Mouse (Mus musculus) heart, postnatal 10 days (tissue): ENCODE data around the gene Nell2. TPM values are rescaled to one million over a fixed set of nuclear protein-coding genes. Genes with fewer than 3 reads are reported as not detected.
"Not testable (repeated sequence)": the region's sequence is repeated elsewhere in the genome, so short reads cannot be mapped to it uniquely, and the experiment has no call there.

Source experiments
- DNase-seq, 2 experiments: peaks; one replicate each; pipeline ENCODE4 v3.0.0; 2021
- intact Hi-C: fragments of 180-260 bp; cut with DNase I; formaldehyde crosslinking; loops from one replicate; pipeline ENCODE4 v1.15.1; 2025
- total RNA-seq, 2 experiments: library from RNA; stranded (reverse); gene quantifications; 2 replicates each; pipeline ENCODE4 v1.2.3; 2021

Gene Nell2
- total RNA-seq, 2 experiments from 2014 or later, result 0.26 TPM; not detected in 1

DNA sequence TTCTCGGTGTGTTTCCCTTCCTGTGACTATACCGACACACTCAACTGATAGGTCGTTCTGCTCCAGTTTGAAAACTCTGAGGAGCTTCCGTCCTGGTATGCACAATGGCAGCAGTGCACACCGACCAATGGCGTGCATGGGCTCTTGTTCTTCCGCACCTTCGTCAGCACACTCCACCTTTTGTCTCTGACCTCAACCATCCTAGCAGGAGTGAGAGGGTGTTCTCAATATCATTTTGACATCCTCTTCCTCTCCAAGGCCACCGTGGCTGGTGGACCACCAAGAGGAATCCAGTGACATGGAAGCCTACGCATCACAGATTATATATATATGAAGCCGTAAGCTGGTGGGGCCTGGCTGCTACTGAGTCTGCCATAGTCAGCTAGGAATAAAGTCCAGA, 282.8 kb downstream of the Nell2 start:
- DNase-seq, result no peak
- intact Hi-C loops, result no loop called here

DNA sequence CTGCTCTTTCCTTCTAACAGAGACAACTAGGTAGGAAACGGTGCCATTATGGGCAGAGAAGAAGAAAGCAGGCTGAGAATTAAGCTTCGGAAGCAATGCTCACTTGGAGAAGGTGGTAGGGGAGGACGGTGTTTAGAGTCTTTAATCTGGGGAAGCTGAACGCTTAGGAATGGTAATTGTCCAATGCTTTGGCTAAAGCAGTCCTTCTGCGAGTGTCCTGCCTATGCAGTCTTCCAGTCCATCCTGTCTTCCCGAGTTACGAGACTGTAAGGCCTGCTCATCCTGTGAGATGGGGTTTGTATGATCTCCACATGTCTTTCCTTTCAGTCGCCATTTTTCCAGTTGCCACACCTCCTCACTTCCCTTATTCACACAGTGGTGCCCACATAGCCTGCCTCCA, 284.5 kb downstream of the Nell2 start:
- no peak for DNase-seq
- intact Hi-C loops, result no loop called here

DNA sequence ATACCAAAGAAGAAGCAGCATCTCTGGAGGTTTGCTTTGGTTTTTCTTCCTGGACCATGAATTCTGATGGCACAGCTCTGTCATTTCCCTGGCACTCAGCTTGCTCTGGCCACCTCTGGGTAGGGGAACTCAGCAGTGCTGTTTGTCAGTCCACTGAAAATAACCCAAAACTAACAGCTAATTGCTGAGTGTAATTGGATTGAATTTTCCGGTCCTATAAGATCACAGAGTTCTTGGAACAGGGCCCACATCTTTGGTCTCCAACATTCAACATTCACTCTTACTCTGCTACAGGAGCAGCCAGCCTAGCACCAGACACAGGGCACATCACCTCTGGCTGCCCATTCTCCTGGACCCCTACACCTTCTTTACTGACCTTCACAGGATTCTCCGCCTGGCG, 287.2 kb downstream of the Nell2 start:
- intact Hi-C loops, result no loop called here
- no peak for DNase-seq

DNA sequence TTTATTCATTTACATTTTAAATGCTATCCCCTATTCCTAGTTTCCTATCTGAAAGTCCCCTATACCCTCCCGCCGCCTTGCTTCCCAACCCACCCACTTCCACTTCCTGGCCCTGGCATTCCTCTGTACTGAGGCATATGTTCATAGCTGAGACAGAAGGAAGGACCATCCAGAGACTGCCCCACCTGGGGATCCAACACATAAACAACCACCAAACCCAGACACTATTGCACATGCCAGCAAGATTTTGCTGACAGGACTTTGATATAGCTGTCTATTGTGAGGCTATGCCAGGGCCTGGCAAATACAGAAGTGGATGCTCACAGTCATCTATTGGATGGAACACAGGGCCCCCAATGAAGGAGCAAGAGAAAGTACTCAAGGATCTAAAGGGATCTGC, 291.3 kb downstream of the Nell2 start:
- intact Hi-C loops, DNase-seq: not testable (repeated sequence)

DNA sequence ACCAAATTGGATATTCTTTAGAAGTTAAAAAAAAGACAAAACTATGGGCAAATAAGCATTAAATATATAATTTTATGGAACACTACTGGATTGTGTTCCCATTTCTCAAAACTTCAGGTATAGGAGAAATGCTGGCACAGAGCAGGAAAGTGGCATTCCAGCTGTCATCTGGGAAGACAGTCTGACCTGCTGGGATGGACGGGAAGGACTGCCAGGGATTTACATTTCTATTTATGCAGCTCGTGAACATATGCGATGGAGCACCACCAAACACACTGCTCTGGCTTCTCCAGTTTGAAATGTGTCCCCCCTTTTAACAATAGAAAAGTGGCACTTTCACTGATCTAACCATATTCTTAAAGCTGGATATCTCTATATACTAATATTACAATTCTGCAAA, 291.9 kb downstream of the Nell2 start:
- intact Hi-C loops, result no loop called here
- DNase-seq, result no peak

DNA sequence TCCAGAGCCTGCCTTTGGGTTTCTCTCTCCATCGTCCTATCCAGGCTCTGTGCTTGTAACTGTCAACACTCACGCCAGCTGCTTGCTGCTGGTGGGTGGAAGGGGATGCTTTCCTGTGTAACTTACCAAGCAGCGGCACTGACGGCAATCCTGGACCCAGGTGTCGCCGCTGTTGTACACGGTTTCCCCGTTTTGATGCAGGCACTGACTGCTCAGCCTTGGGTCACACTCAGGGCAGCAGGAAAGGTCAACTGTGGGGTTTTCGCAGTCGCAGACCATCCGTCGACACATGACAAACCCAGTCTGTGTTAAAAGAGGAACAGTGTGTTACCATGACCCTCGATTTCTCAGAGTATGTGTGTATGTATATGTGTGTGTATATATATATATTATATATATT, 297.2 kb downstream of the Nell2 start:
- no peak for DNase-seq
- intact Hi-C loops, result no loop called here

DNA sequence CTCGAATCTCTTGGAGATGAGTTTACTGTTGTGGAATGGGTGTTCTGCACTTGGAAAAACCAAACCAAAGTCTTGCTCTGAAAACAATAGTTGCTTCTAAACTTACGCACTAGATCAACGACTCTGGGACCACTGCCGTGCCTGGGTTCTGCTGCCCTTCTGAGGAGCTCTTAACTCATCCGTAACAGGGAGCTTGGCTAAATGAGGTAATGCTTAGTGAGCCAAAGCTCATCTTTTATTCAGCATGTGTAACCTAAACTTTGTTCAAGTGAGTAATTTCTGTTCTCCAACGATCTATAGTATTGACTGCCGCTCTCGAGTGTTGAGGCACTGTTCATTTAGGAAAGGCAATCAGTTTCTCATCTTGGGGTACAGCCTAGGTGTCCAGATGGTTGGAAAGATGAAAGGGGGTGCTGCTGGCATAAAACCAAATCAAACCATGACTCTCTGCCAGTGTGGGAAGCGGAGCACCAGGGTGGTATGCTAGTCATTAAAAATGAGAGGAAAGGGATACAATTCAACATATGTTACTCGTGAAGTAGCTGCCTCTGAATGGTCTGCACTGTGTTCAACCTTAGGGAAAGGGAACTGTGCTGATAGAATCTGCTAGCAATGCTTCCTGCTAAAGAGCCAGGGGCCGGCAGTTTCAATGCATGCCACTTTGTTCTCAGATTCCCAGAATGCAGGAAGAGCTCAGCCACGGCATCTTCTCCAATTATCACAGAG, 311.6 kb downstream of the Nell2 start:
- DNase-seq, result no peak
- intact Hi-C loops, result no loop called here

DNA sequence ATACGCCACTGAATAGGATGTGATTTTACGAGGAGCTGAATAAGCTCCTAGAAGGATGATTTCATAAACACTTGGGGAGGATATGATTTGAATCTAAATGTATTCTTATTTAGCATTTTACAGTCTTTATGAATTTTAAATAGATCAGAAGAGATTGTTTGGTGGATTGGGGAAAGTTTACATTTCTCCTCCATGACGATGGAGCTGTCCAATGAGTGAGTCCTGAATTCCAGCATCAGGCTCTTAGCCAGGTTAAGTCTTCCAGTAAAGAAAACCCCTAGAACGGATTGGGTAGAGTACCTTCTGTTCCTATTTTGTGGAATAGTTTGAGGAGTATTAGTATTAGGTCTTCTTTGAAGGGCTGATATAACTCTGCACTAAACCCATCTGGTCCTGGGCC, 317.8 kb downstream of the Nell2 start:
- DNase-seq, result no peak
- intact Hi-C loops, result no loop called here

DNA sequence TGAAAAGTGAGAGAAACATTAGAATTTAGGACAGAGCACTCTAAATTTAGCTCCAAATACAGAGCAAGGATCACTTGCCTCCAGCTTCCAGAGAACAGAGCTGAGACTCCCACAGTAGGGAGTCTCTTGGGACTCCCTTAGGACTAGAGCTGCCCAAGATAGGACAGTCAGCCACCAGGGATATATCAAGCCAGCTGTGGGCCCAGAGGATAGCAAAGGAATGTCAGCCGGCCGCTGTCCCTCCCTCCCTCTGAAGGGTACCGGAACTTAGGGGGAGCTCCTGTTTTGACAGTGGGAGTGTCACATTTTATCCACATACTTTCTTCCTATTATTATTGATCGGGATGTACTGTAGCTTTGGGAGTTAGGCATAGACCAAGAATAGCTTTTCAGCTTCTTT, 319.2 kb downstream of the Nell2 start:
- intact Hi-C loops, result no loop called here
- peak; percentile 5 to 6 for DNase-seq

DNA sequence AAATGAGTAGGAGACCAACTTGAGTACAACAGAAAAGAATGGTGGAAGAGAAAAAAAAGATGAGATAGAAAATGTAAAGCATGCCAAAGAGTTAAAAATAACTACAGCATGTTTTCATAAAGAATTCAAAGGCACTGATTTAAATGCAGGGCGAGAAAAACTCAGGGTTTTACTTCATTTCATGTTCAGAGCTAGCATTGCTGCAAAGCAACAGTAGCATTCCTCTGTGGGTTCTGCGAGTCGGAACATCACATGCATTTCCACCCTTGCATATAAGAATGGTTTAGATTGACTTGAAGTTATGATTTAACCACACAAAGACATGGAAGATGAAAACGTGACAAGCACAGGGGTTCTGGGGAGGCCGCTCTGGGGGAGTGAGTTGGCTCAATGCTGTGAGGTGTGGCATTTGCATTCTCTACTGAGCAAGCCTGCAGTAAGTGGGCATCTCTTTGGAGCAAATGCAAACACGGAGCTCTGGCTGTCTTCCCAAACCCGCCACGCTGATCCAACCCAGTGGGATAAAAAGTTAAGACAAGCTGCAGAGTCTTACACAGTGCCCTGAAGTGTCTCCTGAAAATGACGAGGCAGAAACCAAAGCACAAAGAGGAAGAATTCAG, 334.6 kb downstream of the Nell2 start:
- intact Hi-C loops, result no loop called here
- no peak for DNase-seq

DNA sequence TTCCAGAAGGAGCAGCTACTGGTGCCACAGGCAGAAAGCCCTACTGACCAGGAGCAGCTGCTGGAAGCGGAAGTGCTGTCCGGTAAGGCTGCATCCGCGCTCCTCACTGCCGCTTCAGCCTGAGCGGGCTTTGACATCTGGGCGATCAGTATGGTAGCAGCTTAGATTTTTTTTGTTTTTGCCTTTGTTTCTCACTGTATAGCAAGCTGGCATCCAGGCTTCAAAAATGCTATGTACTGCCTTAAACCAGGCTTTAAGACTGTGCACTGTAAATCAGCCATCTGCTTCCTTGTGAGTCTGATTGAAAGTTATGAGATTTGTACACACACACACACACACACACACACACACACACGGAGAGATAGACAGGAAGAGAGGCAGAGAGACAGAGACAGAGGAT, 335.4 kb downstream of the Nell2 start:
- DNase-seq, result peak in 1 of 2 experiments; percentile 2
- intact Hi-C loops, result no loop called here

DNA sequence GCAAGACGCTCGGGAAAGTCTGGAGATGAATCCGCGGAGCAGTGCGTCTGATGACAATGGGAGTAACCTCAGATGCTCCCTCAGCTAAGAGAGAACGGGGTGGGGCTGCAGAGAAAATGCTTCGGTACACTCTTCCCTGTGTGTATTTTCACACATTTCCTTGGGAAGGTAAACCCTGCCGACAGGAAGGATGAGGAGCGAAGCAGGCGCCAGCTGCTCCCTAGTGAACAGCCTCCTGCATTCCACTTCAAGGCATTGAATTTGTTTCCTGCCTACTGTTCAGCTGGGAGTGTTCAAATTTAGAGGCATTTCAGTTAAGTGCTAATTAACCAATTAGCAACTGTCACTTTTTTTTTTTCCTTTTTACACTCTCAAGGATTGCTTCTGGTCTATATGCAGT, 342.1 kb downstream of the Nell2 start:
- intact Hi-C loops, result no loop called here
- DNase-seq, result no peak

DNA sequence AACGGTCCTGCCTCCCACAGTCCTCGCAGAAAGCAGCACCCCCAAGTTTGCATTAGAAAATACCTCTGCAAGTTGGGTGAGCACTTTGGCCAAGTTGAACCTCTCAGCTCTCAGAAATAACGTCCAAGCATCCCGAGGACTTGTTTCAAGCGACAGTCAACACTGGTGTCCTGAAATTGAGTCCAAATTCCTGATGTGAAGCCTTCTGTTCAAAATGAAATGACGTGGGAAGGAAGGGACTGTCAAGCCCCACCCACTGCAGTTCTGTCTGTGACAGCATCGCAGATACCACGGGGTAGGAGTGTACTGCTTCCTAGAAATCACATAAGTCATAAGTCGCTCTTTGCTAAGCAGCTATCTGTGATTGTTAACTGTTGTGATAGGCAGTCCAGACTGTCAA, 342.9 kb downstream of the Nell2 start:
- DNase-seq, result no peak
- intact Hi-C loops, result no loop called here

DNA sequence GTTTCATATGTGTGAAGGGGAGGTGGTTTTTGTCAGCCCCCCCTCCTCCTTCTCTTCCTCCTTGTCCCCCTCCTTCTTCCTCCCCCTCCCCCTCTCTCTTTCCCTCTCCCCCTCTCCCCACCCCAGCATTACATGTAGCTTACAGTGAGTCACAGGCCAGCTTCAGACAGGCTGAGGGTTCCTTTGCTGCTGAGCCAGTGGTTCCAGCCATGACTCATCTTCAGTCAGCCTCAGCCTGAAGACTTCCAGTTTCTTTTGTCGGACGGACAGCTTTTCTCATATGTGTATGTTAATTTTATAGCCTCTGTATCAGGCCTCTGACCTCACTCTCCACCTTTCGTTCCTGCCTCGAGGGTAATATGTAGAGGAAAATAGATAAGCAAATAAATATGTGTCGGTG, 344.9 kb downstream of the Nell2 start:
- intact Hi-C loops, result no loop called here
- no peak for DNase-seq

DNA sequence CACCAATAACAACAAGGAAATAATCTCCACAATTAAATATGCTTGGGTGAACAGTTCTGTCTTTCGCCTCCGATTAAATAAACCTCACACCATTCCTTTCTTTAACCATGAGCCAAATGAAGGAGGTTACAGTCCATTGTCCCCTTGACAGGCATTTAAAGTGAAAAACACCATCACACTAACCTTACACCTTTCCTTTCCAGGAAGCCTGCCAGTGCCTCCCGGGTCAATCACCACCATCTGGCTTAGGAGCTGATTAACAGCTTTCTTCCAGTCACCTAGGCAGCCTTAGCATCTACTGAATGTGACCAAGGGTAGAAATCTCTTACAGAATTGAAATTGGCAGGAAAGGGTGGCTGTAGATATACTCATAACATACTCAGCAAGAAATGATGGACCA, 371.5 kb downstream of the Nell2 start:
- intact Hi-C loops, result no loop called here
- no peak for DNase-seq

DNA sequence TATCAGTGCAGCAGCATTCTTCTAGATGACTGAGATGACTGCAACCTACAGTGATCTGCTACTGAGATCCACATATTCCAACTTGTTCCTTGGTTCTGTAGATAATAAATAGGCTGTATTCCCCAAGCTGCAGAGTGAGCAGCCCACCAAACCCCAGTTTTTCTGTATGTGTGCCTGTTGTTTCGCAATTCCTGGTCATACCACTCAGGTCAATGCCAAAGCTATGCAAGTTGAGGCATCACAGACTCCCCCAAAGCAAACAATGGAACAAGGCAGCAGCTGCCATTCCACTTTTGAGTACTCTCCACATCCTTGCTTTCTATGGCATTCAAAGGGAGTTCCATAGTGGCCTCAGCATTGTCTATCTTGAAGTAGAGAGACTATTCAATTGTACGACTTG, 383.2 kb downstream of the Nell2 start:
- no peak for DNase-seq
- intact Hi-C loops, result no loop called here

DNA sequence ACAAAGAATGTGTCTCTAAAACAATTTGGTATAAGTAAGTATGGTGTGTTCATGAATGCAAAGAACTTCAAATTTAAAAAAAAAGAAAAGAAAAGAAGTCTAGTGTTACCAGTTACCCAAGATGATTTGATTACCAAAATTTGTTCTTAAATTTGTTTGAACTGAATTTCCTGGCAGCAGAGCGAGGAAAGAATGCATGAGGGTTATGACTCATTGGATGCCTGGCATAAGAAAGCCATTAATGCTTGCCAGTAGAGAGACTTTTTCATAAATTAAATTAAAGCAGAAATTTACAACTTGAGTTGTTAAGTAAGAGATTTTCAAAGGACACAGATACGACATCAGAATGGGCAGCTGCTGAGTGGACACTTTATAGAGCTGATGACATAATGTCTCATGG, 384.2 kb downstream of the Nell2 start:
- intact Hi-C loops, result no loop called here
- no peak for DNase-seq

DNA sequence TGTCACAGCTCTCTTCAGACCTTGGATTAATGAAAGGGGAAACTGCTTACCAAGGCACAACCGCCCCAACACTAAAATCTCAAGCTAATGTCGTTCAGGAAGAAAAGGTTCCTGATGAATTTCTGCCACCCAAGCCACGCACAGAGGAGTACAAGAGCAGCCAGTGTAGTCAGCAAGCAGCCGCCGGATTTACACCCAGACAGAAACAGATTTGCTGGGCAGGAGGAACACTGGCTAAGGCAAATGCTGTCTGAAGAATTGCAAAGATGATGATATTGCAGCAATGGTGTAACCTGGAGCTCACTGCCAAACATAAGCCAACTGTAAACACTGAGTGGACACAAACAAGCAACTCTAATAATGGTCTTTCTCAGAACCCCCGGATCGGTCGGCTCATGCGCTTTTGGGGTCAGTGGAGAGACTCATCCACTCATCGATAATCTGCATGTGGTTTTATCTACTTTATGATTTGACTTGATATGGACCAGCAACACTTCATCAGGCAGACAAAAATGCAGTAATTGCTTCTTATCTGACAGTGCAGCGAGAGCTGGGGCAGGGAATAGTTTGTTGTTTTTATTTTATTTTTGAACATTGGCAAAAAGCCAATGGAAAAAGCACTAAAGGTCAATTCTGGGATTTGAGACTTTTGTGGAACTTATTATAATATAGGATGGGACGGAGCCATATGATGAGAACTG, 389.5 kb downstream of the Nell2 start:
- DNase-seq, result no peak
- intact Hi-C loops, result no loop called here

DNA sequence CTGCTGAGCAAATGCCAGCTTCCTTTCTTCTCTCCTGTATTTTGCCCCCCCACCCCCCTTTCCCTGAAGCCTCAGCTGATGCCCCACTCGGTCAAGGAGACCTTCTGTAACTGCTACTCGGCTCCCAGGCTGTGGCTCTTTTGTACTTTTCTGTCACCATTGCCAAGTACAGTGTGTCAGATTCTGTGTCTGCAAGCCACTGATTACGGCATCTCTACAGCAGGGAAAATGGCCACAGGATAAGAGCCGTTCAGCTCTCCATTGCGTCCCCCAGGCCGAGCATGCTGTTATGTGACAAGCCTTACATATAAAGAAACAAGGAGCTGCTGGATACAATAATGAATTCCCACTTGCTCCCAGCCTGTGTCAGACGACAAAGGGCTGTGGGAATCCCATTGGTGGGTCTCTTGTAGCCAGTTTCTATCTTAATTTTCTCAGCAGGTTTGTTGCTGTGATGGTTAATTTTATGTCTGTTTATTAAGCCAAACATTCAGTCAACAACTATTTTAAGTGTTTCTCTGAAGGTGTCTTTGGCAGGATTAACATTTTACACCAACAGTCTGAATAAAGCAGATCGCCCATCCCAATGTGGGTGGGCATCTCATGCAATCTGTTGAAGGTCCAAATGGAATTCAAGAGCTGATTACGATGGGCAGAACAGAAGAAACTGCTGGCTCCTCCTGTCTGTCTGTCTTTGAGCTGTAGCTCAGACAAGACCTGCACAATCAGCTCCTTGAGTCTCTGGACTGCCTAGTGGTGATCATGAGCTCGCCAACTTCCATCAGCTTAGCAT, 391.1 kb downstream of the Nell2 start:
- DNase-seq, result no peak
- intact Hi-C loops, result no loop called here

DNA sequence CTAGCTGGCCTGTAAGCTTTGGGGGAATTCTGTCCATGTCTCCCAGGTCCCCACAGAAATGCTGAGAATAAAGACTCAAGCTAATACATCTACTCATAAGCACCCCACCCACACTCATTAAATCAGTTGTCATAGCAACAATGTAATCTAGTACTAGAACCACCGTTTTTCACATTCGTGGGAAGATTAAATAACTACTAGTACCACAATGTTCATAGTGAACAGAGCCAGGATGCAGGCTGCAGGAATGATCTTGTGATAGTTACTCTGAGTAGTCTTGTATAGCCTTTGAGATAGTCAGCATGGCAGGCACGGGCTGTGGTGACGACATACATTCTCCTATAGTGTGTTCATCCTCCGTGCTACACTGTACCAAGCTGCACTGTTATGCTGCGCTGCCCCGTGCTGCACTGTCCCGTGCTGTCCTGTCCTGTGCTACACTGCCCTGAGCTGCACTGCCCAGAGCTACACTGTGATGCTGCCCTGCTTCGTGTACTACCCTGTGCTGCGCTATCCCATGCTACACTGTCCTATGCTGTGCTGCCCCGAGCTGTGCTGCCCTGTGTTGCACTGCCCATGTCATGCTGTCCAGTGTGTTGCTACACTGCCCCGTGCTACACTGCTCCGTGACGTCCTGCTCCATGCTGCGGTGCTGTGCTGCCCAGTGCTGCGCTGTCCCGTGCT, 392.3 kb downstream of the Nell2 start:
- DNase-seq, result no peak
- intact Hi-C loops, result no loop called here

DNA sequence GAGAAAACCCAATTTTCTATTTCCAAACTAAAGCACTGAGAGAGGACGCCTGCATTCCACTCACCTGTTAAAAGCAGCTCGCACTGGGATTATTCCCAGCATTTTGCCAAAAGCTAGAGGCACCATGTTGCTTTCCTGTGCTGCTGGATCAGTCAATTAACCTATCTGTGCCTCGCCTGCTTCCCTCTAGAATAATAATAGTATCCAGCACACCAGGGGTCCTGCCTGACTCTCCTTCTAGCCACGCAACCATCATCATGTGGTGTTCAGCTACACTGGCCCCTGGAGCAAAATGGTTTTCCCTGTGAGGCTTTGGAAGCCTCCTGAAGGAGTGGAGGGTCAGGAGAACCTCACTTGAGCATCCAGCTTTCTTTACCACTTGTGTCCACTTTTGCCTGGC, 397.0 kb downstream of the Nell2 start:
- intact Hi-C loops, result no loop called here
- DNase-seq, result no peak
